Mouse (Mus musculus): ENCODE measurements around the gene Vmn2r39.
"Not testable (repeated sequence)": the region's sequence is repeated elsewhere in the genome, so short reads cannot be mapped to it uniquely, and the experiment has no call there.

The Vmn2r39 gene

GRCm38 (mm10) chr7:9030698-9031097, at the start of gene Vmn2r39:
Vmn2r39 (minus strand) TSS chr7:9030798.
- not testable (repeated sequence) for DNase-seq (ENCODE audit: low spot score)

GRCm38 (mm10) chr7:9065353-9065752, 34.8 kb upstream of the Vmn2r39 start:
- DNase-seq (ENCODE audit: low spot score): not testable (repeated sequence)

Measured in T-cell, adult 2 months (primary cell).